Mouse (Mus musculus) hindbrain, postnatal 0 days (tissue): ENCODE results near the gene Acsm2. TPM values are rescaled to one million over a fixed set of nuclear protein-coding genes. Genes with fewer than 3 reads are reported as not detected.

Experiments
- ATAC-seq: fragments of 200-750 bp; cut with Nextera tagmentation; 2 replicates; pipeline ENCODE4 v1.8.0; 2017; ENCODE audit warnings: mild to moderate bottlenecking, moderate TSS enrichment, moderate library complexity
- DNase-seq: peaks from one replicate; pipeline ENCODE4 v3.0.0-alpha.2; 2015; ENCODE audit warnings: low spot score
- H3K27ac ChIP-seq: fragments of 300-500 bp; sonication (generic); 2 replicates; pipeline ENCODE4 v1.5.1; 2014; ENCODE audit warnings: mild to moderate bottlenecking
- H3K27me3 ChIP-seq: fragments of 300-500 bp; sonication (generic); 2 replicates; pipeline ENCODE4 v1.6.1; 2014; ENCODE audit warnings: low read length, mixed read lengths; ENCODE audit not compliant: insufficient read depth
- H3K36me3 ChIP-seq: fragments of 300-500 bp; sonication (generic); 2 replicates; pipeline ENCODE4 v1.6.1; 2014; ENCODE audit warnings: low read length, mixed read lengths; ENCODE audit not compliant: insufficient read depth
- H3K4me1 ChIP-seq: fragments of 300-500 bp; sonication (generic); 2 replicates; pipeline ENCODE4 v1.6.1; 2014; ENCODE audit warnings: antibody characterized with exemption, low read length, mixed read lengths; ENCODE audit not compliant: insufficient read depth
- H3K4me2 ChIP-seq: fragments of 300-500 bp; sonication (generic); 2 replicates; pipeline ENCODE4 v1.6.1; 2014; ENCODE audit warnings: low read depth, mild to moderate bottlenecking, low read length, moderate library complexity, mixed read lengths
- H3K4me3 ChIP-seq: fragments of 300-500 bp; sonication (generic); 2 replicates; pipeline ENCODE4 v1.5.1; 2014; ENCODE audit warnings: low read length
- H3K9ac ChIP-seq: fragments of 300-500 bp; sonication (generic); replicated peaks from 2 replicates; pipeline ENCODE4 v1.6.1; 2014; ENCODE audit warnings: mild to moderate bottlenecking, low read length, moderate library complexity, mixed read lengths
- H3K9me3 ChIP-seq: fragments of 300-500 bp; sonication (generic); 2 replicates; pipeline ENCODE4 v1.6.1; 2016; ENCODE audit warnings: low read length, mixed read lengths
- CTCF ChIP-seq: IDR thresholded peaks from 2 replicates; pipeline ENCODE4 v1.5.1; 2016; ENCODE audit warnings: antibody characterized with exemption, control low read depth, low read depth
- WGBS: fragments of 180-500 bp; shearing (Covaris S2); extraction: QIAGEN DNeasy Blood & Tissue Kit; methylation state at CpG from one replicate; pipeline ENCODE4 v1.1.7; 2014; 5-methylcytosine and 5-hydroxymethylcytosine counted together
- polyA plus RNA-seq: library from polyadenylated mRNA; unstranded; fragments of >200 nt; fragmentation: Nextera tagmentation; extraction: Ambion mirVana; gene quantifications from 2 replicates; pipeline ENCODE4 v1.2.1, GENCODE M21; 2015
- total RNA-seq: library from RNA; depleted of rRNA; stranded (reverse); fragments of >200 nt; gene quantifications from 2 replicates; pipeline ENCODE4 v1.2.3, GENCODE M21; 2014

Gene Acsm2
- total and polyA plus RNA-seq, 2 experiments from 2014 or later, result 0.05 to 0.09 TPM

DNA sequence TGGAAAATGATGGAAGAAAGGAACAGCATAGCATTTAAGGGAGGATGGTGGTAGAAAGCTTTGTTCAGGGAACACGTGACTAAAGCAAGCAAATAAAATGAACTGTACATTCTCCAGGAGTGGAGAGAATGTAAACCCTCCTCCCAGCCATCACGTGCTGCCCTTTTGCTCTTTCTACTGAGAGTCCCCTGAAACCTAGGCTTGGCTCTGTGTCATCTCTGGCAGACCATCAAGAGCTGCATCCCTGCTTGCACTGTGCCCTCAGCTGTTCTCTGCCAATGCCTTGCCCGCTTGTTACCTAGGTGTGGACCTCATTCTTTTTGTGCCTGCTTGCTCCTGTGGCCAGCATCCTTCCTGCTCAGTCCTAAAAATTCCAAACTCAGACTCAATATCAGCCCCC, 32.3 kb upstream of the Acsm2 start:
- no peaks in the 10 kb centered on the region for H3K4me1 ChIP-seq
- no peak overlapping the region for H3K4me2 ChIP-seq
- no peaks in the 10 kb centered on the region for H3K27me3 ChIP-seq
- ATAC-seq, result no peak
- 82% methylated on average over 3 of the region's 3 CpGs for WGBS
- no peak overlapping the region for H3K4me3 ChIP-seq
- no peaks in the 10 kb centered on the region for H3K9me3 ChIP-seq
- H3K9ac ChIP-seq, result no peak overlapping the region
- H3K36me3 ChIP-seq, result no peaks in the 10 kb centered on the region
- DNase-seq, result no peak
- no peak for TF ChIP-seq CTCF
- H3K27ac ChIP-seq, result no peak overlapping the region

DNA sequence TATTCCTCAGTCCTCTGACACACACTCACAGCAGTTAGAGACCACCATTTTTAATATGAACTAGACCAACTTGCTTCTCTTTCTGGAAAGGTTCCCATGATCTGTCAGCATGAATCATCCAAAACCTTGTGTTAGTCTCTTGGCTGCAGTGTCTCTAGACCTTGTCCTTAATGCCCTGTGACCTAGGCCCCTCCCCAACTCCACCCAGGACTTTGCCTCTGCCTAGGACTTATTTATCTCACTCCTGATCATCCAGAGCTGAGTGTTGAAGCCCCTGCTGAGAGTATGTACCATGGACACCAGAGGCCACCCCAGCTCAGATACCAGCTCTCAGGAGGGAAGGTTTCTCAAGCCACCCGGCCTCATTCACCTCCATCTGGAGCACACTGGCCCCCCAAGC, 31.8 kb upstream of the Acsm2 start:
- no peaks in the 10 kb centered on the region for H3K27me3 ChIP-seq
- 91% methylated on average over 1 of the region's 1 CpGs for WGBS
- H3K27ac ChIP-seq, result no peak overlapping the region
- no peak for ATAC-seq
- H3K36me3 ChIP-seq, result no peaks in the 10 kb centered on the region
- H3K4me2 ChIP-seq, result no peak overlapping the region
- no peaks in the 10 kb centered on the region for H3K9me3 ChIP-seq
- H3K4me1 ChIP-seq, result no peaks in the 10 kb centered on the region; the same call in 1 of the 2 replicates
- no peak overlapping the region for H3K9ac ChIP-seq
- no peak for TF ChIP-seq CTCF
- no peak overlapping the region for H3K4me3 ChIP-seq
- DNase-seq, result no peak

DNA sequence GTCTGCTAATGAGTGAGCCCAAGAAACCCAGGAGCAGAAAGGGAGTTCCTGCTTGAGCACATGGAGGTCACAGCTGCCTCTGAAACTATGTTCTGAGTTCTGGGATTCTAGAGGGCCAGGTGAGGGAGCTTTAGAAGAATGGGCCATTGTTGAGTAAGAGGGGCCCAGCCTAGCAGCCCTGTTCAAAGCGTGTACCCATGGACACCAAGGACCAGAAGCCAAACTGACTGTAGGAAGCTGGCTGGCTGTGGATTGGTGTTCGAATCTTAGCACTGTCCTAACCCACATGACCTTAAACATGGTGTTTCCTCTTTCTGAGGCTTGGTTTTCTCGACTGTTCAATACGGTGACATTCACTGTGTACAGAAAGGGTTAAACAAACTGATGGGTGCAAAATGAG, 30.8 kb upstream of the Acsm2 start, which contains the start of gene Pdilt:
Gene Pdilt (minus strand): TSS at position 101 of the 400 bp plus-strand sequence.
- no peak within 1 kb of the TSS for H3K9ac ChIP-seq
- no peak for DNase-seq
- no peaks in the 10 kb centered on the region for H3K27me3 ChIP-seq
- H3K27ac ChIP-seq, result no peak within 1 kb of the TSS
- H3K9me3 ChIP-seq, result no peaks in the 10 kb centered on the region
- no peaks in the 10 kb centered on the region for H3K36me3 ChIP-seq
- H3K4me3 ChIP-seq, result no peak within 1 kb of the TSS
- no peak for ATAC-seq
- no peak for TF ChIP-seq CTCF
- no peaks in the 10 kb centered on the region; the same call in 1 of the 2 replicates for H3K4me1 ChIP-seq
- WGBS, result 78% methylated on average over 4 of the region's 4 CpGs
- no peak within 1 kb of the TSS for H3K4me2 ChIP-seq

DNA sequence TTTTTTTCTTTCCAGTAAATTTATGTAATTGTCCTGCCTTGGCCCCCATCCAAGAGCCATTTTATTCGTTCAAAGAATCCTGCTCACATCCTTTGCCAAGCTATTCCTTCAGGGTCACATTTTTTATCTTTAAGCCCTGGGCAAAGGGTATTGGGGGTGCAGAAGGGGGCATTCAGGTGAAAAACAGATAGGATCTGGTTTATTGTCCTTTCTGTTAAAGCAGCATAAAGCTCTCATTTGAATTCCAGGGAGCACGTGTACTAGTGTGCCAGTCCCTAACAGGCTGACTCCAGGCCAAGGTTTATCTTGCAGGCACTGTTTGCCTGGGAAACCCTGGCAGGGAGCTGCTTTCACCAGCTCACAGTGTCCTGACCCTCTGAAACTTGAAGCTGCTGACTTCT, 28.3 kb upstream of the Acsm2 start:
- Histone ChIP-seq H3K9ac (no peak overlapping the region), H3K27ac (no peak overlapping the region), H3K4me2 (no peak overlapping the region), H3K27me3 (no peaks in the 10 kb centered on the region), H3K9me3 (no peaks in the 10 kb centered on the region), H3K36me3 (no peaks in the 10 kb centered on the region), H3K4me3 (no peak overlapping the region), H3K4me1 (no peaks in the 10 kb centered on the region; the same call in 1 of the 2 replicates)
- whole genome bisulfite sequencing, result 20% methylated on average over 2 of the region's 2 CpGs
- peak; percentile 81 for ATAC-seq
- TF ChIP-seq CTCF, result no peak
- DNase-seq, result peak; percentile 49

DNA sequence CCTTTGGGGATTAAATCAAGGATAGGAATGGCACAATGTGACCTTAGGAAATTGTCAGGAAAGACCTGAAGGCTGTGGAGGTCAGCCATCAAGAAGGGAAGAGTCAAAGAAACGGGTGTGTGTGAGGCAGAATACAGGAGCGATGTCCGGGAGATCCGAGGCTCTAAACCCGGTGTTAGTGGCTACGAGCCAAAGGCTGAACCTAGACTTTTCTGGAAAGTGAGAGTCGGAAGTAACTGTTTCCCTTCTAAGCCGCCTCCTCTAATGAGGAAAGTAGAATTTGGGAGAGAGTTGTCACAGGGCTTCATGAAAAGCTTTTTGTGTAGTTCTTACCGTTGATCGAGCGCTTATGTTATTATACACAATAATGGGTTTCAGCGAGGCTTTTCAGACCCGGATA, 27.7 kb upstream of the Acsm2 start:
- H3K4me3 ChIP-seq, result no peak overlapping the region
- DNase-seq (no peak), ATAC-seq (no peak)
- H3K27me3 ChIP-seq, result no peaks in the 10 kb centered on the region
- 57% methylated on average over 13 of the region's 13 CpGs for WGBS
- no peak for TF ChIP-seq CTCF
- H3K4me1 ChIP-seq, result no peaks in the 10 kb centered on the region; the same call in 1 of the 2 replicates
- H3K36me3 ChIP-seq, result no peaks in the 10 kb centered on the region
- H3K9me3 ChIP-seq, result no peaks in the 10 kb centered on the region
- no peak overlapping the region for H3K27ac ChIP-seq
- no peak overlapping the region for H3K4me2 ChIP-seq
- H3K9ac ChIP-seq, result no peak overlapping the region

DNA sequence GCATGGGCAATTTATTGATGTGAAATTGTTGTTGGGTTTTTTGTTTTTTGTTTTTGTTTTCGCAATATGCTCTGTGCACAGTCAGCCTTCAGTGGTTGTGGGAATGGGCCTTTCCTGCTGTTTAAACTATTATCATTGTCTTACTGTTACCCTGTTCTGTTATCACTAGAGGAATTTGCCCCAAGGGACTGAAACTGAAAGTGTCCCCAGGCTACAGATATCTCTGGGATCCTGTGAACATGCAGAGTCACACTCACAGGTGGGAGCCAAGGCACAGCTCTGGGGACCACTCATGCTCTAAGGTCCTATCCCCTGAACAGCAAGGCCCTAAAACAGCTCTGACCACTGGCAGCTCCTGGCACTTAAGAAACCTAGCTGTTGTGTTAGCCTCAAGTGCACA, 27.0 kb upstream of the Acsm2 start:
- ATAC-seq, result no peak

DNA sequence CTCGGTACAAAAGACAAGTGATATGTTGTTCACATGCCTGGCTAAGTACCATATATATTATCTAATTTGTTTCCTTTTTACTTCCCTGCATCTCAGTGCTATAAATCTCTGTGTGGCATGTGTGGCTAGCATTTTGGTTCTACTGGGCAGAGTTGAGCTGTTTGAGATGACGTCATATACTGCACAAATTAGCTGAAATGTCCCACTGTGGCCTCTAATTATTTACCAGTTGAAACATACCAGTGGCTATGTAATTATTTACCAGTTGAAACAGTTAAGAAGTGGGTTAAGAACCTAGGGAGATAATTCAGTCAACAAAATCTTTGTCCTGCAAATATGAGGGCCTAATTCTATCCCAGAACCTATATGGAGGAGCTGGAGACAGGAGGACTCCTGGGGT, 26.6 kb upstream of the Acsm2 start:
- DNase-seq (no peak), ATAC-seq (no peak)
- Histone ChIP-seq H3K4me3 (no peak overlapping the region), H3K4me2 (no peak overlapping the region), H3K9ac (no peak overlapping the region), H3K36me3 (no peaks in the 10 kb centered on the region), H3K27ac (no peak overlapping the region), H3K4me1 (no peaks in the 10 kb centered on the region; the same call in 1 of the 2 replicates), H3K9me3 (no peaks in the 10 kb centered on the region), H3K27me3 (no peaks in the 10 kb centered on the region)
- TF ChIP-seq CTCF, result no peak
- 73% methylated on average over 2 of the region's 2 CpGs for WGBS

More for the DNA sequence above, 27.0 kb upstream of the Acsm2 start:
- 97% methylated on average over 1 of the region's 1 CpGs for WGBS
- H3K9ac ChIP-seq, result no peak overlapping the region
- H3K4me3 ChIP-seq, result no peak overlapping the region
- H3K36me3 ChIP-seq, result no peaks in the 10 kb centered on the region
- no peaks in the 10 kb centered on the region; the same call in 1 of the 2 replicates for H3K4me1 ChIP-seq
- no peaks in the 10 kb centered on the region for H3K9me3 ChIP-seq
- no peak for DNase-seq
- no peak for TF ChIP-seq CTCF
- no peak overlapping the region for H3K27ac ChIP-seq
- no peak overlapping the region for H3K4me2 ChIP-seq
- H3K27me3 ChIP-seq, result no peaks in the 10 kb centered on the region
